Mouse (Mus musculus): ENCODE data around the gene Ugt1a9. TPM values are rescaled to one million over a fixed set of nuclear protein-coding genes. Genes with fewer than 3 reads are reported as not detected.

Gene Ugt1a9
- total and polyA plus RNA-seq, 3 experiments = not detected

GRCm38 (mm10) chr1:88226670-88227379 is 156.2 kb downstream of the Ugt1a9 start, which contains the start of gene Mroh2a:
Gene Mroh2a (plus strand): TSS chr1:88226986.
- Histone ChIP-seq H3K27ac (no peak within 1 kb of the TSS), H3K4me3 (no peak within 1 kb of the TSS), H3K27me3 (ENCODE audit: control insufficient read depth, insufficient read depth, low read length) (no peaks in the 10 kb centered on the region), H3K4me1 (ENCODE audit: control insufficient read depth, insufficient read depth, low read length) (no peaks in the 10 kb centered on the region), H3K9ac (ENCODE audit: low read depth, low read length) (no peak within 1 kb of the TSS), H3K36me3 (ENCODE audit: control insufficient read depth, insufficient read depth, low read length) (no peaks in the 10 kb centered on the region), H3K79me2 (replicated peaks; ENCODE audit: control insufficient read depth, insufficient read depth, low read length) (no peaks in the 10 kb centered on the region)
- intact Hi-C loops (cut with DNase I) = no loop called here
- TF ChIP-seq EP300 (IDR thresholded peaks at IDR 0.05; ENCODE audit: insufficient read depth, low read depth, low read length) = no peak
- TF ChIP-seq POLR2A (IDR thresholded peaks at IDR 0.05; ENCODE audit: insufficient read depth, low read depth, low read length) = no peak
- no peak for TF ChIP-seq CTCF (IDR thresholded peaks at IDR 0.05)
- peak; percentile 33 to 50 for DNase-seq
- WGBS = 39% methylated on average over 5 of the region's 5 CpGs

- intact Hi-C loops (cut with DNase I) = no loop called here
- TF ChIP-seq CTCF (IDR thresholded peaks at IDR 0.05) (no peak), EP300 (IDR thresholded peaks at IDR 0.05; ENCODE audit: insufficient read depth, low read depth, low read length) (no peak), POLR2A (IDR thresholded peaks at IDR 0.05; ENCODE audit: insufficient read depth, low read depth, low read length) (no peak)
Measured at GRCm38 (mm10) chr1:88227482-88227881, 156.9 kb downstream of the Ugt1a9 start.

GRCm38 (mm10) chr1:88228121-88228520 is 157.5 kb downstream of the Ugt1a9 start:
- no peaks in the 10 kb centered on the region for H3K27me3 ChIP-seq (ENCODE audit: control insufficient read depth, insufficient read depth, low read length)
- no peak overlapping the region for H3K4me3 ChIP-seq
- H3K9ac ChIP-seq (ENCODE audit: low read depth, low read length) = no peak overlapping the region
- H3K27ac ChIP-seq = no peak overlapping the region
- intact Hi-C loops (cut with DNase I) = no loop called here
- no peaks in the 10 kb centered on the region for H3K36me3 ChIP-seq (ENCODE audit: control insufficient read depth, insufficient read depth, low read length)
- peak; percentile 18 to 28 for DNase-seq
- TF ChIP-seq EP300 (IDR thresholded peaks at IDR 0.05; ENCODE audit: insufficient read depth, low read depth, low read length) (no peak), POLR2A (IDR thresholded peaks at IDR 0.05; ENCODE audit: insufficient read depth, low read depth, low read length) (no peak), CTCF (IDR thresholded peaks at IDR 0.05) (no peak)
- WGBS = 66% methylated on average over 7 of the region's 7 CpGs
- no peaks in the 10 kb centered on the region for H3K4me1 ChIP-seq (ENCODE audit: control insufficient read depth, insufficient read depth, low read length)
- H3K79me2 ChIP-seq (replicated peaks; ENCODE audit: control insufficient read depth, insufficient read depth, low read length) = no peaks in the 10 kb centered on the region

More at GRCm38 (mm10) chr1:88227482-88227881, 156.9 kb downstream of the Ugt1a9 start:
- 48% methylated on average over 2 of the region's 2 CpGs for WGBS
- no peak overlapping the region for H3K27ac ChIP-seq
- peak; percentile 20 to 28 for DNase-seq
- H3K79me2 ChIP-seq (replicated peaks; ENCODE audit: control insufficient read depth, insufficient read depth, low read length) = no peaks in the 10 kb centered on the region
- no peaks in the 10 kb centered on the region for H3K36me3 ChIP-seq (ENCODE audit: control insufficient read depth, insufficient read depth, low read length)
- H3K9ac ChIP-seq (ENCODE audit: low read depth, low read length) = no peak overlapping the region
- no peaks in the 10 kb centered on the region for H3K27me3 ChIP-seq (ENCODE audit: control insufficient read depth, insufficient read depth, low read length)
- no peaks in the 10 kb centered on the region for H3K4me1 ChIP-seq (ENCODE audit: control insufficient read depth, insufficient read depth, low read length)
- no peak overlapping the region for H3K4me3 ChIP-seq

GRCm38 (mm10) chr1:88229566-88229965 is 159.0 kb downstream of the Ugt1a9 start:
- WGBS = 66% methylated on average over 3 of the region's 3 CpGs
- TF ChIP-seq CTCF (IDR thresholded peaks at IDR 0.05) (no peak), EP300 (IDR thresholded peaks at IDR 0.05; ENCODE audit: insufficient read depth, low read depth, low read length) (no peak), POLR2A (IDR thresholded peaks at IDR 0.05; ENCODE audit: insufficient read depth, low read depth, low read length) (no peak)
- no peaks in the 10 kb centered on the region for H3K79me2 ChIP-seq (replicated peaks; ENCODE audit: control insufficient read depth, insufficient read depth, low read length)
- H3K27ac ChIP-seq = no peak overlapping the region
- H3K36me3 ChIP-seq (ENCODE audit: control insufficient read depth, insufficient read depth, low read length) = no peaks in the 10 kb centered on the region
- no peak overlapping the region for H3K9ac ChIP-seq (ENCODE audit: low read depth, low read length)
- no peak overlapping the region for H3K4me3 ChIP-seq
- no peaks in the 10 kb centered on the region for H3K27me3 ChIP-seq (ENCODE audit: control insufficient read depth, insufficient read depth, low read length)
- peak in 1 of 2 experiments; percentile 22 for DNase-seq
- no peaks in the 10 kb centered on the region for H3K4me1 ChIP-seq (ENCODE audit: control insufficient read depth, insufficient read depth, low read length)
- intact Hi-C loops (cut with DNase I) = no loop called here

GRCm38 (mm10) chr1:88229986-88230385 is 159.4 kb downstream of the Ugt1a9 start:
- no peaks in the 10 kb centered on the region for H3K4me1 ChIP-seq (ENCODE audit: control insufficient read depth, insufficient read depth, low read length)
- WGBS = 75% methylated on average over 5 of the region's 5 CpGs
- H3K79me2 ChIP-seq (replicated peaks; ENCODE audit: control insufficient read depth, insufficient read depth, low read length) = no peaks in the 10 kb centered on the region
- H3K27me3 ChIP-seq (ENCODE audit: control insufficient read depth, insufficient read depth, low read length) = no peaks in the 10 kb centered on the region
- intact Hi-C loops (cut with DNase I) = no loop called here
- no peak overlapping the region for H3K9ac ChIP-seq (ENCODE audit: low read depth, low read length)
- TF ChIP-seq POLR2A (IDR thresholded peaks at IDR 0.05; ENCODE audit: insufficient read depth, low read depth, low read length) (no peak), EP300 (IDR thresholded peaks at IDR 0.05; ENCODE audit: insufficient read depth, low read depth, low read length) (no peak), CTCF (IDR thresholded peaks at IDR 0.05) (no peak)
- no peak overlapping the region for H3K27ac ChIP-seq
- DNase-seq = peak; percentile 23 to 33
- H3K4me3 ChIP-seq = no peak overlapping the region
- no peaks in the 10 kb centered on the region for H3K36me3 ChIP-seq (ENCODE audit: control insufficient read depth, insufficient read depth, low read length)

- DNase-seq = peak in 1 of 2 experiments; percentile 8
- WGBS = 69% methylated on average over 7 of the region's 7 CpGs
- intact Hi-C loops (cut with DNase I) = no loop called here
Measured at GRCm38 (mm10) chr1:88230421-88230820, 159.8 kb downstream of the Ugt1a9 start.

More at GRCm38 (mm10) chr1:88230421-88230820, 159.8 kb downstream of the Ugt1a9 start:
- H3K27ac ChIP-seq = no peak overlapping the region
- H3K4me3 ChIP-seq = no peak overlapping the region
- H3K36me3 ChIP-seq (ENCODE audit: control insufficient read depth, insufficient read depth, low read length) = no peaks in the 10 kb centered on the region
- no peak overlapping the region for H3K9ac ChIP-seq (ENCODE audit: low read depth, low read length)
- H3K79me2 ChIP-seq (replicated peaks; ENCODE audit: control insufficient read depth, insufficient read depth, low read length) = no peaks in the 10 kb centered on the region
- H3K27me3 ChIP-seq (ENCODE audit: control insufficient read depth, insufficient read depth, low read length) = no peaks in the 10 kb centered on the region
- no peak for TF ChIP-seq EP300 (IDR thresholded peaks at IDR 0.05; ENCODE audit: insufficient read depth, low read depth, low read length)
- TF ChIP-seq POLR2A (IDR thresholded peaks at IDR 0.05; ENCODE audit: insufficient read depth, low read depth, low read length) = no peak
- no peaks in the 10 kb centered on the region for H3K4me1 ChIP-seq (ENCODE audit: control insufficient read depth, insufficient read depth, low read length)
